Mouse (Mus musculus) limb, embryonic 13.5 days (tissue): Measurements from ENCODE around the gene Psma6. TPM values are rescaled to one million over a fixed set of nuclear protein-coding genes. Genes with fewer than 3 reads are reported as not detected.

Experiments
- ATAC-seq: fragments of 200-750 bp; cut with Nextera tagmentation; 2 replicates; pipeline ENCODE4 v1.8.0; 2017; ENCODE audit warnings: low read depth, moderate number of reproducible peaks, moderate TSS enrichment; ENCODE audit not compliant: low FRiP score
- H3K27ac ChIP-seq: fragments of 300-500 bp; sonication (generic); 2 replicates; pipeline ENCODE4 v1.5.1; 2015; ENCODE audit warnings: inconsistent platforms, mild to moderate bottlenecking, moderate library complexity
- H3K27me3 ChIP-seq: fragments of 300-500 bp; sonication (generic); 2 replicates; pipeline ENCODE4 v1.6.1; 2015; ENCODE audit warnings: mild to moderate bottlenecking, inconsistent platforms
- H3K36me3 ChIP-seq: fragments of 300-500 bp; sonication (generic); 2 replicates; pipeline ENCODE4 v1.6.1; 2015; ENCODE audit warnings: inconsistent platforms, mild to moderate bottlenecking, moderate library complexity
- H3K4me1 ChIP-seq: fragments of 300-500 bp; sonication (generic); 2 replicates; pipeline ENCODE4 v1.6.1; 2015; ENCODE audit warnings: inconsistent platforms
- H3K4me2 ChIP-seq: fragments of 300-500 bp; sonication (generic); replicated peaks from 2 replicates; pipeline ENCODE4 v1.6.1; 2015; ENCODE audit warnings: inconsistent platforms, mild to moderate bottlenecking, moderate library complexity
- H3K4me3 ChIP-seq: fragments of 300-500 bp; sonication (generic); 2 replicates; pipeline ENCODE4 v1.5.1; 2015; ENCODE audit warnings: moderate library complexity, mild to moderate bottlenecking, inconsistent platforms
- H3K9ac ChIP-seq: fragments of 300-500 bp; sonication (generic); 2 replicates; pipeline ENCODE4 v1.6.1; 2015; ENCODE audit warnings: mild to moderate bottlenecking, inconsistent platforms
- H3K9me3 ChIP-seq: fragments of 300-500 bp; sonication (generic); 2 replicates; pipeline ENCODE4 v1.6.1; 2016; ENCODE audit warnings: inconsistent platforms
- WGBS: fragments of 180-500 bp; shearing (Covaris S2); methylation state at CpG from one replicate; pipeline ENCODE4 v1.1.7; 2015; 5-methylcytosine and 5-hydroxymethylcytosine counted together
- polyA plus RNA-seq: library from polyadenylated mRNA; unstranded; fragments of >200 nt; fragmentation: Nextera tagmentation; extraction: Ambion mirVana; gene quantifications from 2 replicates; pipeline ENCODE4 v1.2.1, GENCODE M21; 2015

Psma6 gene
- polyA plus RNA-seq, 1 experiment from 2014 or later = 461 TPM

DNA sequence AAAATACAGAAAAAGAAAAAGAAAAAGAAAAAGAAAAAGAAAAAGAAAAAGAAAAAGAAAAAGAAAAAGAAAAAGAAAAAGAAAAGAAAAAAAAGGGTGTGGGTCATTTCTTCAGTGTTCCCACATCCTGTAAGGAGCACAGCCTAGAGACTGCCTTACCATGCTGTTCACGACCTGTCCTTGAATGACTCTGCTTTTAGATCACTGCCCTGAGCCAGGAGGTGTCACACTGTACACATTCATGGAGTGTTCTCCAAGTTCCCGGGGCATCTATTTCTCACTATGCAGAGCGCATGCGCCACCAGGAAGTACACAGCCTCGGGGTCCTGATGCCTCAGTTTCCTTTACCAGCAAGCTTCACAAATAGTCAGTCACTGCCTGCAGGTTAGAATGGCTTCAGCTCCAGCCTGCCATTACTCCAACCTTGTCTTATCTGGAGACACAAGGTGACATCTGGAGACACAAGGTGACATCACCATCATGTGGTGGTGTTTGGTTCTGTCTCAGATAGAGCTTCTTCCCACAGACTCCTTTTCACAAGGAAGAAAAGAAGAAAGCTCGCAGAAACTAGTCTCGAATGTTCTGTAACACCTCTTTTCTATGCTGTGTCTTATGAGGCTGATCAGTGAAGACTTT is 48.4 kb downstream of the Psma6 start:
- no peak overlapping the region for H3K4me3 ChIP-seq
- no peak overlapping the region for H3K4me2 ChIP-seq
- H3K9ac ChIP-seq = no peak overlapping the region
- ATAC-seq = no peak
- no peaks in the 10 kb centered on the region for H3K27me3 ChIP-seq
- no peak overlapping the region for H3K27ac ChIP-seq
- H3K9me3 ChIP-seq = no peaks in the 10 kb centered on the region
- 89% methylated on average over 7 of the region's 7 CpGs for WGBS
- H3K4me1 ChIP-seq = peaks cover 8% of the 10 kb centered on the region
- no peaks in the 10 kb centered on the region for H3K36me3 ChIP-seq

DNA sequence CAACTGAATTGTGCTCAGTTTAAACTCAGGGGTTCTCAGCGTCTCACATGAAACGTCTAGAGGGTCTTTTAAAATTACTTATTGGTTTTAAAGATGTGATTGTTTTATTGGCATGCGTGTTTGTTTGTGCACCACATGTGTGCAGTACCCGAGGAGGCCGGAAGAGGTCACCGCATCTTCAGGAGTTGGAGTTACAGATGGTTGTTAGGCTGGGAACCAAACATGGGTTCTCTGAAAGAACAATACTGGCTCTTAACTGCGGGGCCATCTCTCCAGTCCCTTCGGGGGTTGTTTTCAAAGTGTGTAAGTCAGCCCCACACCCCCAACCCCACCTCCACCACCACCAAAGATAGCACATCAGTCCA is 48.9 kb downstream of the Psma6 start:
- 92% methylated on average over 8 of the region's 8 CpGs for WGBS
- Histone ChIP-seq H3K4me1 (peaks cover 13% of the 10 kb centered on the region), H3K4me3 (no peak overlapping the region), H3K36me3 (no peaks in the 10 kb centered on the region), H3K9ac (no peak overlapping the region), H3K4me2 (no peak overlapping the region), H3K27me3 (no peaks in the 10 kb centered on the region), H3K27ac (no peak overlapping the region), H3K9me3 (no peaks in the 10 kb centered on the region)
- ATAC-seq = no peak

DNA sequence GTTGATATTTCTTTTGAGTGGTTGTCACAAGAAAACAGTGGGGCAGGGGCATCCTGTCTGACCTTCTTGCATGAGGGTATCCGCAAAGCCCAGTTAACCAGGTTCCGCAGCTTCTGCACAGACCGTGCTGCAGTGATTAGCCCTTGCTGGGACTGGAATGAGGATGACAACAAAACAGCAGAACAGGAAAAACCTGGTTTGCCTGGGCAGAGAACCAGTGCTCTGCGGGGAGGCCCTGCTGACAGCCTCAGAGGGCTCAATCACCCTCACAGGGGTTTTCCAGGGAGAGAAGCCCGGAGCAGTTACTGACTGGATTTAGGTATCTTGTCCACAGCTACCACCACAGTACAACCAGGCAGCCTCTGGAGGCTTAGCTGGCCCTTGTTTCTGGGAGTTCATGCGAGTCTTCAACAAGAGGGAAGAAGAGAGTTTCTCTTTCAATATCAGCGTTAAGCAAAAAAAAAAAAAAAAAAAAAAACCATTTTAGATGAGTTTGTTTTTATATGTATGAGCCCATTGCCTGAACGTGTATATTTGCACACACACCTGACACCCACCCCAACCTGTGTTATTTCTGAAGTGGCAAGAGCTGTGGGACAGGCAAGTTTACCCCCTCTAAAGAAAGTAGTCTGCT is 49.9 kb downstream of the Psma6 start:
- Histone ChIP-seq H3K36me3 (no peaks in the 10 kb centered on the region), H3K27ac (no peak overlapping the region), H3K27me3 (no peaks in the 10 kb centered on the region), H3K9ac (no peak overlapping the region), H3K4me3 (no peak overlapping the region), H3K4me1 (peaks cover 22% of the 10 kb centered on the region), H3K4me2 (no peak overlapping the region), H3K9me3 (no peaks in the 10 kb centered on the region)
- no peak for ATAC-seq
- 48% methylated on average over 8 of the region's 8 CpGs for WGBS

DNA sequence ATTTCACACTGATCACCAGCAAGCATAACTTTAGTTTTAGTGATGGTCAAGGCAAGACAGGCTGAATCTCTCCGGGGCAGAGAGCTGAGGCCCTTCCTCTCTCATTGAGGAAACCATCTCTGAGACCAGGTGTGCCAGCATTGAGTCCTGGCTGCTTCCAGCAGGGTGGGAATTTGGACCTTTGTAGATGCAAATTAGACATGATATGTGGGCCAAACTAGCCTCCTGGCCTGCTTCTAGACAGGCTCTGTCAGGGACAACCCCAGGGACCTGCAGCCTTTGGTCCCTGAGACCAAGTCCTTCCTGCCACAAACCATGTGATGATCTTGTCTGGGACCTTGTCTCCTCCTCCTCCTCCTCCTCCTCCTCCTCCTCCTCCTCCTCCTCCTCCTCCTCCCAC is 51.1 kb downstream of the Psma6 start:
- ATAC-seq = no peak
- WGBS = 81% methylated on average over 1 of the region's 1 CpGs
- Histone ChIP-seq H3K36me3 (no peaks in the 10 kb centered on the region), H3K27me3 (no peaks in the 10 kb centered on the region), H3K9me3 (no peaks in the 10 kb centered on the region), H3K9ac (no peak overlapping the region), H3K4me2 (no peak overlapping the region), H3K4me1 (peaks cover 28% of the 10 kb centered on the region), H3K27ac (no peak overlapping the region), H3K4me3 (no peak overlapping the region)

DNA sequence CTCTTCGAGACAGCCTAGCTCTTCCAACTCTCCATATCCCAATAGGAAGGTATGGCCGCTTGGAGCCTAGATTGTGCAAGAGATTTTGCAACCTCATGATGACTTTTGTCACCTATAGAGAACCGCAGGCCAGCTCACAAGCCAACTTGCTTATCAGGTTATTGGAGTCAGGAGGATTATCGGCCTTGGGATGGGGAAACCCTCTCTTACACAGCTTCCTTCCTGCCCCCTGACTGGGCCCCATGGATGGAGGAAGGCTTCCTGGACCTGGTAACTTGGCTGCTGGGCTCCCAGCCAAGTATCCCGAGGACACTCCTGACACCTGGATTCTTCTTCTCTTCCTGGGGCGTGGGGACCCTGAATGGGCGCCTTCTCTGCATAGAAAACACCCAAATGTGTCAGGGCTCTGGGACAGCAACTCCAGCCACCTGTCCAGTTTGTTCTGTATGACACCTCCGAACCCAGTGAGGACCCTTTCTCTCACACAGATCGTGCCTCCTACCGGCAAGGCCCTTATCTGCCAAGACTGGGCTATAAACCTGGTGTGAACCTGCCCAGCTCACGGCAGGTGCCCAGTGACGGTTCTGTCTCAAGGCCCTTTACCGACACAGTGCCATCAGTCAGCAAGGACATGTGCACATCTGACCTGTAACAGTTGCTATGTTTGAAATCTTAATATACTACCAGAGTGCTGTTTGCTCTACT is 53.3 kb downstream of the Psma6 start:
- Histone ChIP-seq H3K27ac (peak overlapping the region; percentile 39; the same call in 1 of the 2 replicates), H3K4me3 (no peak overlapping the region), H3K9ac (no peak overlapping the region), H3K36me3 (no peaks in the 10 kb centered on the region), H3K27me3 (no peaks in the 10 kb centered on the region), H3K4me2 (no peak overlapping the region), H3K4me1 (peaks cover 33% of the 10 kb centered on the region), H3K9me3 (no peaks in the 10 kb centered on the region)
- 60% methylated on average over 13 of the region's 13 CpGs for WGBS
- ATAC-seq = no peak

DNA sequence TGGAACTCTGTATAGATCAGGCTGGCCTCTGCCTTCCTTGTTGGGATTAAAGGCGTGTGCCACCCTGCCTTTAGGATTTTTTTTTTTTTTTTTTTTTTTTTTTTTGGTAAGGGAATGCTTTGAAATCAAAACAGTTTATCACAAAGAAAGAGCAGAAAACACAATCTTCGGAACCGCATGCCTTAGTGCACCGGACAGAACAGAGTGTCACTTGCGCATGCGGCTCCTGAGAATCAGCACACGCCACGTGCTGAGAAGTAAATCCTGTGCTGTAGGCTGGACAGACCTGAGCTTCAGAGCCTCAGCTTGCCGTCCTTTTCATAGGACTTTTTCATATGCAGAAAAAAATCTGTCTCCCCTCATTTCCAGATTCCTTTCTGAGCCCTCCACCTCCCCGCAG is 54.0 kb downstream of the Psma6 start:
- Histone ChIP-seq H3K4me1 (peaks cover 37% of the 10 kb centered on the region), H3K4me3 (0 out of 2 replicates have a peak overlapping the region, but pooled peaks have one; percentile 9), H3K9me3 (no peaks in the 10 kb centered on the region), H3K27ac (peak overlapping the region; percentile 88), H3K4me2 (peak overlapping the region; percentile 55), H3K36me3 (no peaks in the 10 kb centered on the region), H3K9ac (peak overlapping the region; percentile 48; the same call in 1 of the 2 replicates), H3K27me3 (no peaks in the 10 kb centered on the region)
- WGBS = 63% methylated on average over 10 of the region's 10 CpGs
- ATAC-seq = no peak

DNA sequence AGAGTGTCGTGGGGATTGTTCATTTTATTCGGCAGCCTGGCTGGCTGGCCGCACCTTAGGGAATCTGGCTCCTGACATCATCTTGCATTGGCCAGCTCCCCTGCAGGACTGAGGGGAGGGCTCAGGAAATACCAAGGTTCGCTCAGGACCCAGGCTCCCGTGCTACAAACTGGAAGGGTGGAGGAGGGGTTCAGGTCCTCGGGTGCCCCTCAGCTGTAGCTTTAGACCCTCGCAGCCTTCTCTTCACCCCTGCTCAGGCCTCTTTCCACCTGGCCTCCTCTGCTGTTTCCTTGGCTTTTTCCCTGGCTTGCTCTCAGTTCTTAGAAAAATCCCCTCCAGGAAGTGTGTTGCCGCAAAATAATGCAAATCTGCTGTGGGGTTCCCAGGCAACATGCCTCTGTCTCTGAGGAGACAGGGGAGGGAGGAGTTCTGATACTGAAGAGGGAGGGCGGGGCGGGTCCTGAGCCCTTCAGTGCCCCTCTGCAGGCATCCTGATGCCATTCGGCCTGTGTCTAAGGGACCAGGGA is 54.7 kb downstream of the Psma6 start:
- ATAC-seq = peak; percentile 73; the same call in 1 of the 2 replicates
- Histone ChIP-seq H3K36me3 (no peaks in the 10 kb centered on the region), H3K4me1 (peaks cover 43% of the 10 kb centered on the region), H3K9me3 (no peaks in the 10 kb centered on the region), H3K27me3 (no peaks in the 10 kb centered on the region), H3K4me2 (peak overlapping the region; percentile 55), H3K27ac (peak overlapping the region; percentile 88), H3K4me3 (peak overlapping the region; percentile 9), H3K9ac (peak overlapping the region; percentile 48; the same call in 1 of the 2 replicates)
- 8% methylated on average over 11 of the region's 11 CpGs for WGBS

DNA sequence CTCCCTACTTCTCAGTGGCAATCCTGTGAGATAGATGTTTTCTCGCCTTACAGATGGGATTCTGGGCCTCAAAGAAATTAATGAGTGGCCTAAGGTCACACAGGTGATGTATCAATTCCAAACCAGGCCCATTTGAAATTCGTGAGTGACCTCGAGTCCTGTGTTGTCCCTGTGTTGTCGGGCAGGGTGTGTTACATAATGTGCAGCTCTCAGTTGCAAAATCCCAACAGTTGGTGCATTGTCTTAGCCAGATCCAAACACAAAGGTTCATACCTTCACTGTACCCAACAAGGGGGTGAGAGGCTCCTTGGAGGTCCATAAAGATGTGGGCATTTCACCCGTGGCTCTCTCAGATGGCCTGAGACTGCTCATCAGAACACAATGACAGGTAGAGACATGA is 56.4 kb downstream of the Psma6 start:
- H3K4me3 ChIP-seq = no peak overlapping the region
- no peaks in the 10 kb centered on the region for H3K36me3 ChIP-seq
- H3K9me3 ChIP-seq = no peaks in the 10 kb centered on the region
- no peak overlapping the region for H3K27ac ChIP-seq
- no peak for ATAC-seq
- H3K4me2 ChIP-seq = no peak overlapping the region
- H3K9ac ChIP-seq = no peak overlapping the region
- WGBS = 77% methylated on average over 5 of the region's 5 CpGs
- peaks cover 48% of the 10 kb centered on the region for H3K4me1 ChIP-seq
- no peaks in the 10 kb centered on the region for H3K27me3 ChIP-seq

DNA sequence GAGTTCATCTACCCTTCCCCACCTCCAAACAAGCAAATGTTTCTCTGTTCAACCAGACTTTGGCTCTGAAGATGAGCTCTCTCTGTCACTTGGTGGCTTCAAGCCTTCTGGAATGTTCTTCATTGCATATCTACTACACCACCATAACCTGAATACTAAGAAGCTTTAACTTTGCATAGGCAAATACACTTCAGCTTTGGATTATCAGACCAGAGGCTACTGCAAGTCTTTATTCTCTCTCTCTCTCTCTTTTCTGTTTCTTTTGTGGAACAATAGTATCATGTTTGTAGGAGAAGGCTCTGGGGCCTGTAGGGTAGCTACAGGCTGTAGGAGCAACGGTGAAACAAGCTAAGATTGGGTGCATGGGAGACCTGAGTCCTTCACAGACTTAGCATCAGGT is 58.2 kb downstream of the Psma6 start:
- H3K27me3 ChIP-seq = no peaks in the 10 kb centered on the region
- no peak overlapping the region for H3K9ac ChIP-seq
- 92% methylated on average over 1 of the region's 1 CpGs for WGBS
- H3K9me3 ChIP-seq = no peaks in the 10 kb centered on the region
- no peak overlapping the region for H3K27ac ChIP-seq
- no peak overlapping the region for H3K4me2 ChIP-seq
- H3K4me3 ChIP-seq = no peak overlapping the region
- peaks cover 60% of the 10 kb centered on the region for H3K4me1 ChIP-seq
- ATAC-seq = no peak
- no peaks in the 10 kb centered on the region for H3K36me3 ChIP-seq

DNA sequence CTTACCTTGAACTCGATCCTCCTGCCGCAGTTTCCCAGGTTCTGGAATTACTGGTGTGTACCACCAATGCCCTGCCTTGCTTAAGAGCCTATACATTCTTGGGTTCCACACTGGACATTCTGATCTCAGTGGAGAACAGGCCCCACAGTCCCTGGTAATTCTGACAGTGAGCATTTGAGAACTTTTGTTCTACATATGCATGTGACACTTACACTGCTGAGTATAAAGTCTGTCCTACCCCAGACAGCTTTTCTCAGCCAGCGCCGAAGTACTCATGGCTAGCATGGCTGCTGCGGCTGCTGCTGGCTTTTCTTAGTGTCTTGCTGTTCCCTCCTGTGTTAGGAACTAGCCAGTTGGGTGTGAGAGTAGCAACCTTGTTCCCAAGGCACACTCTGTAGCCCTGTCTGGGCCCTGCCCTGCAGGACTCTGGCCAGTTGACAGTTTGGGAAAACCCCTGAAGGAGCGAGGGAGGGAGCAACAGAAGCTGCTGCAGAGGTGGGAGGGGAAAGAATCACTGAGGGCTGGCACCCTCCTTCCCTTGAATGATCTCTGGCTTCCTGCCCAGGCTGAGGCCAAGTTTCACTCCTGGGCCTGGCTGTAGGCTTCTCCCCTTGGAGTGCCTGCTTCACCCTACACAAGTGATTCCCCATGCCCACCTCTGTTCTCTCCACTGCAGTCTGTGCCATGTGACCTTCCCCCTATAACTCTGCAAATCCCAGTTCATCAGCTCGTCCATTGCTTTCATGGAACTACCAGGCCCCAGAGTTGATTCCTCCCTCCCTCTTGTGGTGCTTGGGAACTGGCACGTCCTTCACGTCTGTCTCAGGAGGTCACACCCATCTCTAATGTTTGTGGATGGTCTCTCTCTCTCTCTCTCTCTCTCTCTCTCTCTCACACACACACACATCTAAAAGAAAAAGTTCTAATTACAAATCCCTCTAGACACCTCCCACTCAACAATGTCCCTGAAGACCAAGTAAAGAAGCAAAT is 59.1 kb downstream of the Psma6 start:
- no peaks in the 10 kb centered on the region for H3K36me3 ChIP-seq
- no peak overlapping the region for H3K4me2 ChIP-seq
- H3K9me3 ChIP-seq = no peaks in the 10 kb centered on the region
- no peak overlapping the region for H3K4me3 ChIP-seq
- ATAC-seq = no peak
- no peaks in the 10 kb centered on the region for H3K27me3 ChIP-seq
- WGBS = 54% methylated on average over 9 of the region's 9 CpGs
- peak overlapping the region; percentile 35 for H3K27ac ChIP-seq
- H3K4me1 ChIP-seq = peaks cover 56% of the 10 kb centered on the region
- H3K9ac ChIP-seq = peak overlapping the region; percentile 31; the same call in 1 of the 2 replicates

DNA sequence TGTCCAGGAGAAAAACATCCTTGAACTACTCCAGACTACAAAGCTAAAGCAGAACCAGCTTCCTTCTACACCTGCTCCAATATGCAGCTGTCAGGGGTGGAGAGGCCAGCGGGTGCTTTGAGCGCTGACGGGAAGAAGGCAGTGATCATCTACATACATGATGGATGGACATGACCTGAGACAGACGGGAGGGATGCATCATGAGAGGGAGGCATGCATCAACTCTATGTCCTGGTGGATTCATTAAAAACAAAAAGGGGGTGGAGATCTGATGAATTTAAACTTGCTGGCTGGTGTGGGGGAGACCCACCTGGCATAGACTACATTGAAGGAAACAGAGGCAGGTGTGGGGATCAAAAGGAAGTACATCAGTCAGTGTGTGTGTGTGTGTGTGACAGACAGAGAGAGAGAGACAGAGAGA is 60.0 kb downstream of the Psma6 start:
- H3K4me1 ChIP-seq = peaks cover 47% of the 10 kb centered on the region

More for the DNA sequence above, 60.0 kb downstream of the Psma6 start:
- Histone ChIP-seq H3K9me3 (no peaks in the 10 kb centered on the region), H3K9ac (no peak overlapping the region), H3K4me2 (no peak overlapping the region), H3K27me3 (no peaks in the 10 kb centered on the region), H3K36me3 (no peaks in the 10 kb centered on the region), H3K4me3 (no peak overlapping the region), H3K27ac (no peak overlapping the region)
- ATAC-seq = no peak
- 86% methylated on average over 4 of the region's 4 CpGs for WGBS
